Mouse (Mus musculus) left cerebral cortex, adult 2 months (tissue): ENCODE measurements at regions not wholly inside any gene's neighbourhood (a gene's known extent, or its start where the extent isn't known, plus 50 kb on each side); places are given as distances from the start of the nearest gene placed in this dataset.
"Not testable (repeated sequence)": the region's sequence is repeated elsewhere in the genome, so short reads cannot be mapped to it uniquely, and the experiment has no call there.

Experiments used
- DNase-seq, 2 experiments: peaks; one replicate each; pipeline ENCODE4 v3.0.0; 2021 to 2022; ENCODE audit warnings: low spot score in 2 of 2, mixed read lengths in 1 of 2; ENCODE audit errors: extremely low spot score in 1 of 2
- H3K27ac ChIP-seq: fragments of 200-600 bp; 2 replicates; pipeline ENCODE4 v1.8.1; 2022
- H3K4me3 ChIP-seq: fragments of 200-600 bp; 2 replicates; pipeline ENCODE4 v1.8.1; 2022
- CTCF ChIP-seq: fragments of 200-600 bp; IDR thresholded peaks from 2 replicates; pipeline ENCODE4 v1.8.1; 2022; ENCODE audit warnings: antibody characterized with exemption, mild to moderate bottlenecking, moderate library complexity
- intact Hi-C: fragments of 180-260 bp; cut with DNase I; formaldehyde crosslinking; loops from one replicate; pipeline ENCODE4 v1.15.1; 2025

DNA sequence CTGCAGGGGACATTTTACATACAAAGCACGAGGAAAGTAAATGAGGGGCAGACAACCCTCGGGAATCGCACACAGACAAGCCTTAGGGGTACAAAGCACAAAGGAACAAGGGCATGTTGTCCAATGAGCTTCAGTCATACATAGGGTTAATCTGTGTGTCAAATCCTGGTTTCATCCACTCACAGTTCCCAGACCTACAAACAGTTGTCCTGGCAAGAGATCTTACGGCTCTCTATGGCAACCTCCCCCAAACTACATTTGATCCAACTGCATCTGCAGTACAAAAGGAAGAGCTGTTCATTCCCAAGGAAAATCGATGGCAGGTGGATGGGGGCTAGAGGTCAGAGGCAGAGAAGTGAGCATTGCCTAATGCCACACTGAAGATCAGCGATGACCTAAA, 413.9 kb downstream of the Med10 start:
- no peak overlapping the region for H3K27ac ChIP-seq
- intact Hi-C loops = no loop called here
- no peak overlapping the region for H3K4me3 ChIP-seq
- DNase-seq = no peak
- no peak for TF ChIP-seq CTCF

DNA sequence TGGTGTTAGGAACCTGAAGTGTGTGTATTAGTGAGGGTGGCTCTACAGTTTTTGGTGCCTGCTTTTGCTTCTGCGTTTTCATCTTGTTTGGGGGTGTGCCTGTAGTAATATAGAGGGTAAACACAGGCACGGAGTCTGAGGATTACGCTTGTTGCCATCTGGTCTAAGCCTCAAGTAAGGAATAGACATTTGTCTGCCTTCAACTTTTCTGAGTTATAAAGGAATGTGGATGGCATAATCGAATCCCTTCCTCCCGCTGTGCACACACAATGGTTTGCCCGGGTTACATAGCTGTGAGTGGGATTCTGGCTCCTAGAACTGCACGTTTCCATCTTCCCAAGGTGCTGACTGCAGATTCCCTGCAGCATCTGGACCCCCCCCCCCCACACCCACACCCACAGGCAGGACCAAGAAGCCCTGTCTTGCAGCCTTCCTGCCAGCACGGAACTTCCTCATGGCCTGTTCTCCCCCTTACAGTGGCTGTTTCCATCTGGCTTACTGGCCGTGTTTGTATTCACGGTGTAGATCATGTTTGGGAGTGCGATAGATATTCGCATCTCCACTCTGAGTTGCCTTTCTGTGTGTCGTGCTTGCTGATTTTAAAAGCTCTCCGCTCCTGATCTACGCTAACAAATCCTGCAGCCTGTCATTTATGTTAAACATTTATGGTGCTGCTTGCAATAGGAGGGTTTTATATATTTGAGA, 415.4 kb downstream of the Med10 start:
- intact Hi-C loops = no loop called here
- no peak for DNase-seq
- no peak overlapping the region for H3K4me3 ChIP-seq
- TF ChIP-seq CTCF = no peak
- no peak overlapping the region for H3K27ac ChIP-seq

DNA sequence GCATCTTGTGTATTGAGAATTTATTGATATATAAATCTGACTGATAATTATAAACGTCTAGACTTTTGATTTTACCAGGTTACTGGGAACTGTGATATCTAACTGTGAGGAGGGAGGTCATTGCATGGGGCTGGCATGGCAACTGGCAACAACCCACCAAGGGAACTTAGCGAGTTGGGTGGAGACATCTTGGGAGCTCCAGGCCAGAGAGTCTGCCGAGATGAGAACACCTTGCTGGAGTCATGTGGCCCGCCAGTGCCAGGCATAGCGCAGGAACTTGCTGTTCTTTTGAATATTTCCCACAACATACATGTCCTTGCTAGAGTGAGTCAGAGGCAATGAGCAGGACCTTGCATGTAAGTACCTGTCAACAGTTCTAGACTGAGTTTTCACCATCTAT, 413.9 kb downstream of the Ice1 start:
- TF ChIP-seq CTCF = no peak
- Histone ChIP-seq H3K4me3 (no peak overlapping the region), H3K27ac (no peak overlapping the region)
- no peak for DNase-seq
- intact Hi-C loops = no loop called here

DNA sequence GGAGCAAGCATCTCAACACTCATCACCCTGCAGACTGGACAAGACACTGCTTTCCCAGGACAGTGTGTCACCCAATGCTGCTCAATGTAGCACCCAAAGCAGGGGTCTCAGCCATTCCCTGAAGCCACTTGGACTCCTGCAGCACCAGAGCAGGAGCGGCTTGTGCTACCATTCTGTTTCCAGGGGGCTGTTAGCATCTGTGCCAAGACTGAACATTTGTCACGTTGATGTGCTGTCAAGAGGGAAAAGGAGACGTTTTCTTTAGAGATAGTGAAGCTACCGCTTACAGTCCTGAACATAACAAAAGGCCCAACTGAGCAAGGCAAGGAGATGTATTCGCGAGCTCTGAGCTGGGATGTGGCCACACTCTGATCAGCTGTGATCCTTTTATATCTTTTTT, 410.3 kb downstream of the Ice1 start:
- no peak for DNase-seq
- H3K27ac ChIP-seq = no peak overlapping the region
- intact Hi-C loops = no loop called here
- TF ChIP-seq CTCF = no peak
- H3K4me3 ChIP-seq = no peak overlapping the region

DNA sequence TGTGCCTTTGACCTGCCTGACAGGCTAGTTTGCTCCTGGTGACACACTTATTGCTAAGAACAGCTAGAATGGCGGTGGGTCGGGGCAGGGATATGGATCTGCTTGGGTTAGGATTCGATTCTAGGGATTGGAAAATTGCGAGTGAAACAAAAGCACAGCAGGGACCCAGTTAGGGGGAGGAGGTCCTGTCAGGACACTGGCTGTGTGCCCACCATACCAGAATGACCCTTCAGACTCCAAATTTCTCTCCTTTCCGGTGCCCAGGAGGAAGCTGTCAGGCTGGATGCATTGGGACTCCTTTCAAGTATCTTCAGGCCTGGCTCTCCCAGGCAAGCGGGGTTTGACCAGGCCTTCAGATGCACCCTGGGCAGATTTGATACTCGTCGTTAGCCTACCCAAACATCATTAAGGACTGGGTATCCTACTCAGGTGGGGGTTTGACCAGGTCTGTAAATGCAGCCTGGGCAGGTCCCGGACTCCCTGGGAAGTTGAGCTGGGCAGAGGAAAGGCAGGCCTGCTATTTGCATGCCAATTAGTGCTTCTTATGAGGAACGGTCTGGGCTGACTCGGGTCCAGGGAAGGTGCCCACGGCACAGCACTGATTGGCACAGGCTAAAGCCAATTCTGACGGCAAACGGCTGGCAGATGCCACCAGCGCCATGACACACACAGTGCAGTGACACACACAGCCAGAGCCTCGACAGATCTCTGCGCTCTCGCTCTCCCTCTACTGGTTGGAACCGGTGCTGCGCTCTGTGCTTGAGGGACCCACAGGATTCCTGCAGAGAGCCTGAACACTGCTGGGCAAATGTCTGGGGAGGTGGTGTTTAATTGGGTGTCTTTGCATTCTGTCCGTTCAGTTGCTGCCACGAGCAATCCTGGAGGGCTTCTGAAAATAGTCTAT, 403.3 kb downstream of the Ice1 start:
- no peak overlapping the region for H3K27ac ChIP-seq
- no peak overlapping the region for H3K4me3 ChIP-seq
- intact Hi-C loops = loop anchor here (1.0 to 2.0 kb wide), 2 partner anchors 494 to 543 kb away; no protein-coding TSS in a partner anchor
- peak; percentile 94 for TF ChIP-seq CTCF
- DNase-seq = peak; percentile 84 to 92

DNA sequence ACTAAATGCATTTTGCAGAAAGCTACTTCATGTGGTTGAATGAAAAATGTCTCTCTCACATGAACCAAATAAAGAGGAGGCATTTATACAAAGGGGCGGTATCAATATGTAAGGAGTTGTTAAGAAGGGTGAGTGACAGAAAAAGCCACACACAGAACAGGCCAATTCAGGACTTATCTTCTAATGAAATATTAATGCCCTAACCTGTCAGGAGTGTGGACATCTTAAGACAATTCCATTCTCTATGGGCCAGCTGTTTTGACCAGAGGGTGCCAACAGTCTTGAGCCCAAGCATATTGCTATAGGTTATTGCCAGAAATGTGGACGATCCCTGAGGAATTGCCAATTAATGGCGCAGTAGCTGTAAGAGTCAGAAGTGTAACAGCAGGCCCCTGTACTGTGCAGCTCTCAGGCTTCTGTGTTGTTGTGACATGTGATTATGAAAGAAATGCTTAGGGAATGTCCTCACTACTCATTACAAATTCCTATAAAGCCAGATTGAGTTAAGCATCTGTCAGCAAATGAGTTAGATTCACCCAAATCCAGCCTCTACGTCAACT, 393.8 kb downstream of the Ice1 start:
- Histone ChIP-seq H3K4me3 (no peak overlapping the region), H3K27ac (no peak overlapping the region)
- no peak for TF ChIP-seq CTCF
- intact Hi-C loops = no loop called here
- DNase-seq = no peak

DNA sequence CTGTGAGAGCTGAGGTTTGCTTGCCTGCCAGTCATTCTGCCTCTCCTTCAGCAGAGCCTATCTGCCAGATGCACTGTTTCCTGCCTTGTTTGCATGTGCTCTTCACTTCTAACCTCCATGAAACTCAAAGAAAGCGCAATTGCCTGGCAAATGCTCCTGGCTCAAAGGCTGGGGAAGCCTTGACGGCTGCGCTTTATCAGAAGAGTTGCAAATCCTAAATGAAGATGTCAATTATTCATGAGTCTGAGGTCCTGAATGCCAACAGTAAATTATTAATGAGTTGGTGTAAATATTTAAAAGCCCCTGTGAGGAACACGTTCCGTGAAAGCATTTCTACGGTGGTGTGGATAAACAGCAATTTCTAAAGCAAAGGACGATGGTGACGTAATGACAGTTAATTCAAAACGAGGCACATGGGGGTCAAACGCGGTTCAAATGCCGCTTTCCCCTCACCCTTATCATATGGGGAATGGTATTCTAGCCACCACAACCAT, 377.4 kb downstream of the Ice1 start:
- DNase-seq = no peak
- no peak for TF ChIP-seq CTCF
- intact Hi-C loops = no loop called here
- Histone ChIP-seq H3K27ac (no peak overlapping the region), H3K4me3 (no peak overlapping the region)

DNA sequence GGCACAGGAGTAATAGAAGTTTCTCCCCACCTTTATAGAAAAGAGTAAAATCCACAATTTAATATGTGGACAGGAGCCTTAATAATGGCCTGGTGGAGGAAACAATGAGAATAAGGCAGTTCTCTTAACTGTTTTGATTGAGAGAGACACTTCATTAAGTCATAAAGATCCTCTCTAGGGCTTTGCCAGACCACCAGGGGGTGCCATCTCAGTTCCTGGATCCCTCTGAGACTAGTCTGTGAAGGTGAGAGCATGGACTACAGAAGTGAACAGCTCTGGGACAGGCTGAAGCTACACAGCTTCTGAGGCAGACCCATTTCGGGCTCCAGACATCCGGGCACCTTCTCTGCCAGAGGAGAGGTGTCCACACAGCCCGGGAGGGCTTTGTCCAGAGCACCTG, 373.8 kb downstream of the Ice1 start:
- H3K4me3 ChIP-seq = no peak overlapping the region
- intact Hi-C loops = no loop called here
- TF ChIP-seq CTCF = peak; percentile 20
- no peak overlapping the region for H3K27ac ChIP-seq
- DNase-seq = no peak

DNA sequence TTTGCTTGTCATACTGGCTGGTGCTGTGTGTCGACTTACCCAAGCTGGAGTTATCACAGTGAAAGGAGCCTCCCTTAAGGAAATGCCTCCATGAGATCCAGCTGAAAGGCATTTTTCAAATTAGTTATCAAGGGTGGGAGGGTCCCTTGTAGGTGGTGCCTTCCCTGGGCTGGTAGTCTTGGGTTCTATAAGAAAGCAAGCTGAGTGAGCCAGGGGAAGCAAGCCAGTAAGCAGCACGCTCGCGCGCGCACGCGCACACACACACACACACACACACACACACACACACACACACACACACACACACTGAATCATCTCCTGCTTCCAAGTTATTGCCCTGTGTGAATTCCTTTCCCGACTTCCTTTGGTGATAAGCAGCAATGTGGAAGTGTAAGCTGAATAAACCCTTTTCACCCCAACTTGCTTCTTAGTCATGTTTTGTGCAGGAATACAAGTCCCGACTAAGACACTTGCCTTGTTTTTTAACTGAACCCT, 360.5 kb downstream of the Ice1 start:
- intact Hi-C loops = loop anchor here (10.0 kb wide), 1 partner anchor 268 kb away; no protein-coding TSS in a partner anchor
- DNase-seq = not testable (repeated sequence)

DNA sequence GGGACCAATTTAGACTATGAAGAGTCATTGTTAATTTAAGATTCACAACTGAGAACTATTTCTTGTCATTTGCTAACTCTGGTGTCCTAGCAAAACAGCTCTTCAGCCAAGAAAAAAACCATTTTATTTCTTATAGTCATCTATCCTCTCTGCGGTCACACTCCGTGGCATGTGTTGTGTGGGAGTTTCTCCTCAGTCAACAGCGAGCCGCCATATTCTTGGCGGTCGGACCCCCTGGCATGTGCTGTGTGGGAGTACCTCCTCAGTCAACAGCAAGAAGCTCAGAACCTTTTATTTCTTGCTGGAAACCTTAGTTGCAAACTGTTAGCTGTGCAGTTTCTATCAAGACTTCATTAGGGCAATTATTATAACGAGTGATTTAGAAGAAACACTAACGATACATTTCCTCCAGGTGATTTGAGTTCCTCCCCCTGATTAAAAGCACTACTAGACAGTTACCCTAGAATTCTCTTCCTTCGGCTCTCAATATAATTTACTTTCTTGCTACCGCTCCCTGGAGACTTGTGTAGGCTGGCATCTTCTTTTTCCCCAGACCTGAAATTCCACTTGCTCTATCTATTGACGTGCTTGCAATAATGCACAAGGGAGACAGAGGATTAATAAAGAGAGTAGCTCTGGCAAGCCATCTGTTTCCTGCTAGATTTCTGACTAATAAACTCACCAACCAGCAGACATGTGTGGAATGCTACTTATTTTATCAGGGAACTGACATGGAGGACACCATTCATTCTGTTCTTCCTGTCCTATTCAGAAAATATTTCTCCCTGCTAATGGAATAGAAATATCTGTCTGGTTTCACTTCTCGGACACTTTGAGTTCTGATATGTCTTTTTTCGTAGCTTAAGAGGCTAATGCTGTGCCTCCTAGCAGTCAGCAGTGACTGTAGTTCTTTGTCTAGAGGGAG, 359.5 kb downstream of the Ice1 start:
- H3K27ac ChIP-seq = peak overlapping the region; percentile 64
- no peak overlapping the region for H3K4me3 ChIP-seq
- DNase-seq = peak; percentile 72 to 77
- no peak for TF ChIP-seq CTCF
- intact Hi-C loops = loop anchor here (10.0 kb wide), 1 partner anchor 267 kb away; no protein-coding TSS in a partner anchor

More for the DNA sequence above, 360.5 kb downstream of the Ice1 start:
- H3K4me3 ChIP-seq = not testable (repeated sequence)
- peak overlapping the region; percentile 64; the same call in 1 of the 2 replicates for H3K27ac ChIP-seq
